Mouse (Mus musculus): Measurements from ENCODE around the gene Plekhg5. TPM values are rescaled to one million over a fixed set of nuclear protein-coding genes. Genes with fewer than 3 reads are reported as not detected.

Plekhg5 gene
- 1 to 10 TPM; 6.4 to 8.3 TPM for polyA plus RNA-seq (2017; shearing (Covaris generic))

DNA sequence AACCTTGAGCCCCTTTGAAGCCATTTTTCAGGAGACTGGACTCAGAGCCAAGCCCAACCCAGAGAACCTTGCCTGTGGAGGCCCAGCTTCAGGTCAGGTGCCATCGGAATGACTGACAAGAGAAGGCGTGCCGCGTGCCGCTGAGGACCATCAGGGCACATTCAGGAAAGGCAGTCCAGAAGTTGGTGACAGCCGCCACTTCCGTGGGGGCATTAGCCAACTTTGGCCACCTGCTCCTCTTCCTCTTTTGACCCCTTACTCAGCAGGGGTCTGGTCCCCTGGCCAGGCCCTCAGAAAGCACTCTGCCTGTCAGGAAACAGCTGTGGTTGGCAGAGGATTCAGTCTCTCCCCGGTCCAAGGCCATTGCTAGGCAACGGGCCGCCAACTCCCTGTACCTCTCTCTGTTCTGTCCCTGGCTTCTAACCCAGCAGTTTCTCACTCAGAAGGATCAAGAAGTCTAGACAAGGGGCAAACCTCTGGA lies at the start of gene Plekhg5:
Plekhg5 (plus strand) TSS at position 378 of the 481 bp plus-strand sequence.

GRCm38 (mm10) chr4:152027524-152027923 lies 44.8 kb upstream of the Plekhg5 start, which contains the start of gene Zbtb48:
Zbtb48 (minus strand) TSS chr4:152027671.

DNA sequence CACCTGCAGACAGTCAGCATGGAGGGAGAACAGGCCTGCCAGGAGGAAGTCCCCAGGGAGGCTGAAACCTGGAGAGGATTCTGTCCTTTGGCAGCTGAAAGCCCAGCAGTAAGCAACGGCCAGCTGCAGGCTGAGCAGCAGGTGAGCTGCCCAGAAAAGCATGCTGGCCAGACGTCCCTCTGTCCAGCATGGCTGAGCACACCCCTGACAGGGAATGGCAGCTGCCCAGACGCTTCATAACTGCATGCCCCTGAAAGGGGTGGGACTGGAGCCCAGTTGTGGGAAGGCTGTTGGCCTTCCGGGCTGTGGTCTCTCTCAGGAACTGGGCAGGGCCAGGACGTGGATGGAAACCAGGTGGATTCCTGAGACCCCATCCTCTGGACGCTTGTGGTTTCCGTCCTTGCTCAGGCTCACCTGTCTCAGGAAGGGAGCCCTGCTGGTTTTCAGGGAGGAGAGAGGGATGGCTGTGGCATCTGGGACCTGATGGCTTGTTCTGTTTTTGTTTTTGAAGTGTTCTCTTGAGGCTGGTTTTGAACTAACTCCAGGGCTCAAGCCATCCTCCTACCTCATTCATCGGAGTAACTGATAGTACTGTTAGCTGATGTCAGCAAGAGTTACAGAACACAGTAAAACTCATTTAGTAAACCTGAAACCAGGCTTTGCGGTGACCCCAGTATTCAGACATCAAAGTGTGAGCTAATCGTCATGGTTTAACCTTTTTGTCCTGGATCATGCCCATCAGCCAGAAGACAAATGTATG lies 33.9 kb upstream of the Plekhg5 start, which contains the start of gene Tas1r1:
Tas1r1 (minus strand) TSS at position 344 of the 760 bp plus-strand sequence.

GRCm38 (mm10) chr4:152038985-152039830 lies 33.1 kb upstream of the Plekhg5 start, which contains the start of gene Nol9:
Nol9 (plus strand) TSS chr4:152039321.

DNA sequence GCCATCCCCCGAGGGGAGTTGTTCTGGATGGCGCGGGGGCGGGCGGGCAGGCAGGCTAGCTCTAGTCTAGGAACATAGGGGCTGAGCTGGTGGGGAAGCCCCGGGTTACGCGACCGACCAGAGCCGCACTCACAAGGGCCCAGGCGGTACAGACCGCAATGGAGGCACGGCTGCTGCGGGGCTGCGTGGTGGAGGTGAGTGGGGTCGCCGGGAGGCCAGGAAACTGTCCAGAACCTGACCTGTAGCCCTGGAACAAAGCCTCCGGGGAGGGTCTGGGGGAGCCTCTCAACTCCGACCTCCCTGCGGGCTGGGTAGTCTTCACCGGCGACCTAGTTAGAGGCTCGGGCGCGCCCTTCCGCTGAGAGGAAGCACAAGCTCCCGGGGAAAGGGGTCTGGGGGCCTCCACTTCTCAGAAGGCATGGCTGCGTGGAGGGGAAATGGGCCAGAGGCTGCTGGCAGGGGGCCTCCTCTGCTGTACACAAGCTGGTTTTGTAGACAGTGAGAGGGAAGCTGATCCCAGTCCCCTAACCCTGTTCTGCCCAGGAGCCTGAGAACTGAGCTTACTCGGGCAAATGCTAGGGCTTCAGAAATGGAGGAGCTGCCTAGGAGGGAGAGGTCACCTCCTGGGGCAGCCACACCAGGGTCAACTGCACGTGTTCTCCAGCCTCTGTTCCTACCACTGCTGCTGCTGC lies 43.8 kb downstream of the Plekhg5 start, which contains the start of gene Tnfrsf25:
Tnfrsf25 (plus strand) TSS at position 14 of the 692 bp plus-strand sequence.

GRCm38 (mm10) chr4:152151966-152152544 lies 79.8 kb downstream of the Plekhg5 start, which contains the start of gene Espn:
Espn (minus strand) TSS chr4:152152371.

GRCm38 (mm10) chr4:152158585-152159284 lies 86.4 kb downstream of the Plekhg5 start, which contains the start of gene Hes2:
Hes2 (plus strand) TSS chr4:152158867.

Other genes starting within 250 kb of the Plekhg5 start
- 10 to 100 TPM; 35.0 to 35.5 TPM for gene Camta1, start 210.6 kb upstream of the Plekhg5 start, polyA plus RNA-seq (2017; shearing (Covaris generic))
- 10 to 100 TPM; 40.2 to 46.3 TPM for gene Dnajc11, start 138.8 kb upstream of the Plekhg5 start, polyA plus RNA-seq (2017; shearing (Covaris generic))
- gene Thap3, start 83.5 kb upstream of the Plekhg5 start, polyA plus RNA-seq (2017; shearing (Covaris generic)): 100 to 1,000 TPM in 1 of 2 experiments, 10 to 100 TPM in 1; 82.7 to 104 TPM
- gene Phf13, start 76.2 kb upstream of the Plekhg5 start, polyA plus RNA-seq (2017; shearing (Covaris generic)): 10 to 100 TPM; 14.3 to 16.3 TPM
- gene Klhl21, start 63.7 kb upstream of the Plekhg5 start, polyA plus RNA-seq (2017; shearing (Covaris generic)): 10 to 100 TPM; 22.4 to 32.1 TPM
- gene Zbtb48, start 44.8 kb upstream of the Plekhg5 start, polyA plus RNA-seq (2017; shearing (Covaris generic)): 10 to 100 TPM; 33.0 to 42.6 TPM
- gene Tas1r1, start 33.9 kb upstream of the Plekhg5 start, polyA plus RNA-seq (2017; shearing (Covaris generic)): under 1 TPM in 1 of 2 experiments, not detected in 1; 0.45 TPM
- 10 to 100 TPM; 41.1 to 56.9 TPM for gene Nol9, start 33.2 kb upstream of the Plekhg5 start, polyA plus RNA-seq (2017; shearing (Covaris generic))
- gene Tnfrsf25, start 43.4 kb downstream of the Plekhg5 start, polyA plus RNA-seq (2017; shearing (Covaris generic)): 100 to 1,000 TPM; 148 to 160 TPM
- 10 to 100 TPM; 30.5 to 31.0 TPM for gene Espn, start 79.9 kb downstream of the Plekhg5 start, polyA plus RNA-seq (2017; shearing (Covaris generic))
- not detected for gene Hes2, start 86.4 kb downstream of the Plekhg5 start, polyA plus RNA-seq (2017; shearing (Covaris generic))
- 100 to 1,000 TPM in 1 of 2 experiments, 10 to 100 TPM in 1; 71.4 to 130 TPM for gene Acot7, start 105.6 kb downstream of the Plekhg5 start, polyA plus RNA-seq (2017; shearing (Covaris generic))
- 1 to 10 TPM in 1 of 2 experiments, under 1 TPM in 1; 0.48 to 1.6 TPM for gene Gpr153, start 201.7 kb downstream of the Plekhg5 start, polyA plus RNA-seq (2017; shearing (Covaris generic))
- 1 to 10 TPM in 1 of 2 experiments, under 1 TPM in 1; 0.25 to 2.8 TPM for gene Hes3, start 219.2 kb downstream of the Plekhg5 start, polyA plus RNA-seq (2017; shearing (Covaris generic))
- gene Icmt, start 224.7 kb downstream of the Plekhg5 start, polyA plus RNA-seq (2017; shearing (Covaris generic)): 10 to 100 TPM; 22.3 to 26.2 TPM
- 1 to 10 TPM in 1 of 2 experiments, under 1 TPM in 1; 0.54 to 5.7 TPM for gene Rnf207, start 246.5 kb downstream of the Plekhg5 start, polyA plus RNA-seq (2017; shearing (Covaris generic))

Data from inflammation-experienced regulatory T-cells (primary cell).